Mouse (Mus musculus) gastrocnemius, adult 2 months (tissue): ENCODE data around the gene Mrps18b. TPM values are rescaled to one million over a fixed set of nuclear protein-coding genes. Genes with fewer than 3 reads are reported as not detected.

Source experiments
- DNase-seq: peaks from one replicate; pipeline ENCODE4 v3.0.0; 2022
- H3K27ac ChIP-seq: fragments of 200-600 bp; 2 replicates; pipeline ENCODE4 v1.8.1; 2022; ENCODE audit warnings: mild to moderate bottlenecking
- H3K4me3 ChIP-seq: fragments of 200-600 bp; 2 replicates; pipeline ENCODE4 v1.8.1; 2022; ENCODE audit warnings: mild to moderate bottlenecking, moderate library complexity
- CTCF ChIP-seq: fragments of 200-600 bp; IDR thresholded peaks from 2 replicates; pipeline ENCODE4 v1.8.1; 2022; ENCODE audit warnings: antibody characterized with exemption, mild to moderate bottlenecking, moderate library complexity
- intact Hi-C: fragments of 180-260 bp; cut with DNase I; formaldehyde crosslinking; loops from one replicate; pipeline ENCODE4 v1.15.1; 2025
- total RNA-seq, 2 experiments: library from RNA; stranded (reverse); gene quantifications; 2 replicates each; pipeline ENCODE4 v1.2.3; 2021

The Mrps18b gene
- total RNA-seq, 2 experiments from 2014 or later = 58.6 to 65.4 TPM

- TF ChIP-seq CTCF = no peak
- no peak for DNase-seq
- Histone ChIP-seq H3K27ac (no peak overlapping the region), H3K4me3 (no peak overlapping the region)
- intact Hi-C loops = no loop called here
Observed at GRCm38 (mm10) chr17:35929534-35929933, 13.3 kb upstream of the Mrps18b start.

- H3K27ac ChIP-seq = no peak overlapping the region
- intact Hi-C loops = no loop called here
- no peak for DNase-seq
- TF ChIP-seq CTCF = no peak
- no peak overlapping the region for H3K4me3 ChIP-seq
Observed at GRCm38 (mm10) chr17:35927471-35927870, 11.3 kb upstream of the Mrps18b start.

- no peak overlapping the region; the same call in 1 of the 2 replicates for H3K27ac ChIP-seq
- intact Hi-C loops = no loop called here
- no peak for DNase-seq
- H3K4me3 ChIP-seq = no peak overlapping the region
- no peak for TF ChIP-seq CTCF
Observed at GRCm38 (mm10) chr17:35923281-35923680, 7.1 kb upstream of the Mrps18b start.

GRCm38 (mm10) chr17:35922566-35922965, 6.4 kb upstream of the Mrps18b start:
- Histone ChIP-seq H3K27ac (peak overlapping the region; percentile 29; the same call in 1 of the 2 replicates), H3K4me3 (no peak overlapping the region)
- DNase-seq = no peak
- no peak for TF ChIP-seq CTCF
- intact Hi-C loops = no loop called here

GRCm38 (mm10) chr17:35921710-35922109, 5.5 kb upstream of the Mrps18b start:
- intact Hi-C loops = no loop called here
- peak overlapping the region; percentile 94; the same call in 1 of the 2 replicates for H3K27ac ChIP-seq
- no peak overlapping the region for H3K4me3 ChIP-seq
- TF ChIP-seq CTCF = no peak
- DNase-seq = no peak

- Histone ChIP-seq H3K27ac (peak overlapping the region; percentile 94; the same call in 1 of the 2 replicates), H3K4me3 (no peak overlapping the region; the same call in 1 of the 2 replicates)
- intact Hi-C loops = no loop called here
- peak; percentile 67 for TF ChIP-seq CTCF
- DNase-seq = no peak
Observed at GRCm38 (mm10) chr17:35920862-35921562, 4.8 kb upstream of the Mrps18b start.

- intact Hi-C loops = no loop called here
- no peak for DNase-seq
- TF ChIP-seq CTCF = no peak
- Histone ChIP-seq H3K4me3 (peak overlapping the region; percentile 90), H3K27ac (peak overlapping the region; percentile 94)
Observed at GRCm38 (mm10) chr17:35920384-35920783, 4.2 kb upstream of the Mrps18b start.

- H3K4me3 ChIP-seq = peak overlapping the region; percentile 90
- intact Hi-C loops = no loop called here
Observed at GRCm38 (mm10) chr17:35919864-35920301, 3.7 kb upstream of the Mrps18b start.

GRCm38 (mm10) chr17:35919060-35919715, 3.0 kb upstream of the Mrps18b start:
- peak; percentile 96 for DNase-seq
- peak overlapping the region; percentile 94 for H3K27ac ChIP-seq
- TF ChIP-seq CTCF = no peak
- intact Hi-C loops = no loop called here
- H3K4me3 ChIP-seq = peak overlapping the region; percentile 90

More at GRCm38 (mm10) chr17:35919864-35920301, 3.7 kb upstream of the Mrps18b start:
- no peak for TF ChIP-seq CTCF
- H3K27ac ChIP-seq = peak overlapping the region; percentile 94
- no peak for DNase-seq

- Histone ChIP-seq H3K27ac (peak overlapping the region; percentile 94), H3K4me3 (peak overlapping the region; percentile 90)
- peak; percentile 52 for DNase-seq
- TF ChIP-seq CTCF = no peak
- intact Hi-C loops = no loop called here
Observed at GRCm38 (mm10) chr17:35918276-35919059, 2.3 kb upstream of the Mrps18b start.

- DNase-seq = peak; percentile 48
- Histone ChIP-seq H3K27ac (peak overlapping the region; percentile 94), H3K4me3 (peak overlapping the region; percentile 90)
- TF ChIP-seq CTCF = no peak
- intact Hi-C loops = loop anchor here (2.0 kb wide), 1 partner anchor 81 kb away; no protein-coding TSS in a partner anchor
Observed at GRCm38 (mm10) chr17:35917463-35918251, 1.5 kb upstream of the Mrps18b start.

- peak; percentile 57 for DNase-seq
- peak overlapping the region; percentile 94 for H3K27ac ChIP-seq
- H3K4me3 ChIP-seq = peak overlapping the region; percentile 90
- intact Hi-C loops = loop anchor here (2.0 kb wide), 1 partner anchor 80 kb away; no protein-coding TSS in a partner anchor
- TF ChIP-seq CTCF = no peak
Observed at GRCm38 (mm10) chr17:35917143-35917462, 914 bp upstream of the Mrps18b start.
